Mouse (Mus musculus) ES-E14 (cell line): ENCODE measurements around the gene Deaf1.

Experiments used
- CHD2 ChIP-seq: IDR thresholded peaks from 2 replicates; pipeline ENCODE4 v1.6.1; 2014; ENCODE audit warnings: mild to moderate bottlenecking, low read depth, low read length, inconsistent platforms
- HCFC1 ChIP-seq: IDR thresholded peaks from 2 replicates; pipeline ENCODE4 v1.6.1; 2012; ENCODE audit warnings: low read length, inconsistent platforms, borderline replicate concordance; ENCODE audit not compliant: insufficient read depth
- ZC3H11A ChIP-seq: IDR thresholded peaks from 2 replicates; pipeline ENCODE4 v1.6.1; 2012; ENCODE audit warnings: low read depth, mild to moderate bottlenecking, inconsistent platforms, low read length, borderline replicate concordance
- ZNF384 ChIP-seq: IDR thresholded peaks from 2 replicates; pipeline ENCODE4 v1.6.1; 2012; ENCODE audit warnings: low read depth, low read length, inconsistent platforms

- TF ChIP-seq ZNF384 (no peak), CHD2 (no peak), ZC3H11A (no peak), HCFC1 (no peak)
Observed at GRCm38 (mm10) chr7:141315974-141316373, 11.5 kb downstream of the Deaf1 start.
